Mouse (Mus musculus) ovary, postnatal 14 days (tissue): ENCODE data around the gene Arhgap28.
"Not testable (repeated sequence)": the region's sequence is repeated elsewhere in the genome, so short reads cannot be mapped to it uniquely, and the experiment has no call there.

Experiments
- DNase-seq: peaks from one replicate; pipeline ENCODE4 v3.0.0; 2022; ENCODE audit warnings: low spot score

Gene Arhgap28

GRCm38 (mm10) chr17:67877599-67877998, 126.3 kb downstream of the Arhgap28 start:
- no peak for DNase-seq

- peak; percentile 46 for DNase-seq
Measured at GRCm38 (mm10) chr17:67869731-67870601, 134.0 kb downstream of the Arhgap28 start.

GRCm38 (mm10) chr17:67866541-67867241, 137.2 kb downstream of the Arhgap28 start:
- DNase-seq: no peak

- no peak for DNase-seq
Measured at GRCm38 (mm10) chr17:67866026-67866425, 137.9 kb downstream of the Arhgap28 start.

- no peak for DNase-seq
Measured at GRCm38 (mm10) chr17:67864912-67865311, 139.0 kb downstream of the Arhgap28 start.

- no peak for DNase-seq
Measured at GRCm38 (mm10) chr17:67864363-67864762, 139.6 kb downstream of the Arhgap28 start.

- DNase-seq: peak; percentile 63
Measured at GRCm38 (mm10) chr17:67861744-67862535, 142.0 kb downstream of the Arhgap28 start.

- no peak for DNase-seq
Measured at GRCm38 (mm10) chr17:67861080-67861630, 142.8 kb downstream of the Arhgap28 start.

GRCm38 (mm10) chr17:67841494-67841893, 162.4 kb downstream of the Arhgap28 start:
- DNase-seq: not testable (repeated sequence)

- DNase-seq: no peak
Measured at GRCm38 (mm10) chr17:67838948-67839347, 165.0 kb downstream of the Arhgap28 start.

GRCm38 (mm10) chr17:67837351-67838090, 166.4 kb downstream of the Arhgap28 start:
- peak; percentile 57 for DNase-seq

- no peak for DNase-seq
Measured at GRCm38 (mm10) chr17:67836146-67836895, 167.6 kb downstream of the Arhgap28 start.

- no peak for DNase-seq
Measured at GRCm38 (mm10) chr17:67827431-67827830, 176.5 kb downstream of the Arhgap28 start.

GRCm38 (mm10) chr17:67816916-67817315, 187.0 kb downstream of the Arhgap28 start:
- DNase-seq: no peak

GRCm38 (mm10) chr17:67815720-67816119, 188.2 kb downstream of the Arhgap28 start:
- DNase-seq: no peak

GRCm38 (mm10) chr17:67813666-67814065, 190.3 kb downstream of the Arhgap28 start:
- no peak for DNase-seq

GRCm38 (mm10) chr17:67809171-67809570, 194.7 kb downstream of the Arhgap28 start:
- no peak for DNase-seq
